20 mouse cellular contexts compared by ENCODE assay signal in the genomic region with DNA sequence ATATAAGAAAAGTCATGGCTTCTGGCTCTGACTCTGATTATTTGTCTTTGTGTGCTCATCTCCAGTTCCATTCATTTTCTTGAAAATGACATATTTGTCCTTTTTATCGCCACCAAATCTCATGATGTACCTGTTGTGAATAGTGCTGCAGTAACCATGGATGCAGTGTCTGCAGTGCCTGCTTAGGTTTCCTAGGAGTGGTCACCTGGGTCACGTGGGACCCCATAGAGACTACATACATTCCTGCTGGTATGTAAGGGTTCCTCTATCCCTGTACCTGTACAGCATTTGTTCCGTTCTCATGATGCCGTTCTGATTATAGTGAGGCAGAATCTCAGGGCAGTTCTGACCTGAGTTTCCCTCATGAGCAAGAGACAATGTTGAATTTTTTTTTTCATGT. TPM values are rescaled to one million over a fixed set of nuclear protein-coding genes. Genes with fewer than 3 reads are reported as not detected.
A peak's percentile ranks its signal among the peaks of the same experiment; 100 is the strongest.
DNase-seq lines count a peak whose midpoint lies in the region.
"Had no signal": no experiment of that assay in that cellular context is flagged by ENCODE, and none has a peak within 500 bp of the region (broad histone marks: within the 10 kb centered on the region; RNA-seq: fewer than 3 reads in every experiment).

No protein-coding gene starts in this region.

- DNase-seq in ES-CJ7 (ENCODE audit: low read depth, low spot score): peak; percentile 50
- DNase-seq in R1 (ENCODE audit: low read depth, low spot score): peak; percentile 81
- no peak for DNase-seq in hindbrain, embryonic 10.5 days (ENCODE audit: low spot score)
- DNase-seq in heart, adult 9 months (ENCODE audit: low spot score in 2 of 2): no peak
- DNase-seq in kidney, postnatal 25 days: no peak
- DNase-seq: adrenal gland, adult 8-10 months; adrenal gland, postnatal 14 days; adrenal gland, postnatal 36 days; cerebellum, adult 11-12 months; cerebellum, adult 2 months; cerebellum, adult 9-10 months; cerebellum, postnatal 10 days; cerebellum, postnatal 25 days; forebrain, postnatal 0 days had no signal

- H3K9me3 ChIP-seq in hindbrain, embryonic 10.5 days: no peaks in the 10 kb centered on the region
- H3K9me3 ChIP-seq: embryonic facial prominence, embryonic 10.5 days; embryonic facial prominence, embryonic 12.5 days; forebrain, embryonic 13.5 days; forebrain, embryonic 15.5 days; G1E had no signal

- H3K27me3 ChIP-seq in hindbrain, embryonic 10.5 days (ENCODE audit: insufficient read depth, poor library complexity, severe bottlenecking): no peaks in the 10 kb centered on the region
- H3K27me3 ChIP-seq: embryonic facial prominence, embryonic 12.5 days; forebrain, embryonic 13.5 days; forebrain, embryonic 15.5 days; Patski had no signal

- no peak overlapping the region for H3K4me3 ChIP-seq in hindbrain, embryonic 10.5 days
- H3K4me3 ChIP-seq: embryonic facial prominence, embryonic 10.5 days; embryonic facial prominence, embryonic 12.5 days; forebrain, embryonic 13.5 days; forebrain, embryonic 15.5 days had no signal

- no peak overlapping the region for H3K27ac ChIP-seq in hindbrain, embryonic 10.5 days
- H3K27ac ChIP-seq: embryonic facial prominence, embryonic 10.5 days; embryonic facial prominence, embryonic 12.5 days; forebrain, embryonic 13.5 days; forebrain, embryonic 15.5 days had no signal

- no peaks in the 10 kb centered on the region for H3K4me1 ChIP-seq in hindbrain, embryonic 10.5 days (replicated peaks)
- H3K4me1 ChIP-seq: embryonic facial prominence, embryonic 10.5 days; embryonic facial prominence, embryonic 12.5 days; forebrain, embryonic 13.5 days; forebrain, embryonic 15.5 days had no signal

- 88% methylated on average over 4 of the region's 4 CpGs for WGBS in hindbrain, embryonic 10.5 days

- no peaks in the 10 kb centered on the region for H3K36me3 ChIP-seq in hindbrain, embryonic 10.5 days
- H3K36me3 ChIP-seq: embryonic facial prominence, embryonic 12.5 days; forebrain, embryonic 15.5 days had no signal

RNA-seq across cellular contexts. Expression of a gene that starts 36.1 kb away (rescaled TPM):
- 2.4 and 4.9 TPM in 2 replicates for polyA plus RNA-seq in hindbrain, embryonic 10.5 days (2016; fragmentation: Nextera tagmentation; extraction: Ambion mirVana)
- polyA plus RNA-seq: G1E had no signal

Comparison
In these comparisons a context has a peak if more than half of its experiments do, and no peak if none do; other contexts are left out.
1. DNase-seq: peak in ES-CJ7 (single experiment) and R1 (single experiment); none in hindbrain, embryonic 10.5 days (single experiment), heart, adult 9 months (0 of 2) and kidney, postnatal 25 days (0 of 2).